Mouse (Mus musculus) inflammation-experienced regulatory T-cells (primary cell): ENCODE results near the gene Hist1h2an. TPM values are rescaled to one million over a fixed set of nuclear protein-coding genes. Genes with fewer than 3 reads are reported as not detected.

Source experiments
- polyA plus RNA-seq, 2 experiments: library from polyadenylated mRNA; unstranded; fragments of 100-300 nt; shearing (Covaris generic); gene quantifications; one replicate each; pipeline ENCODE4 v1.2.1; 2017

Hist1h2an gene
- polyA plus RNA-seq: 1 to 10 TPM; 2.5 to 3.2 TPM

DNA sequence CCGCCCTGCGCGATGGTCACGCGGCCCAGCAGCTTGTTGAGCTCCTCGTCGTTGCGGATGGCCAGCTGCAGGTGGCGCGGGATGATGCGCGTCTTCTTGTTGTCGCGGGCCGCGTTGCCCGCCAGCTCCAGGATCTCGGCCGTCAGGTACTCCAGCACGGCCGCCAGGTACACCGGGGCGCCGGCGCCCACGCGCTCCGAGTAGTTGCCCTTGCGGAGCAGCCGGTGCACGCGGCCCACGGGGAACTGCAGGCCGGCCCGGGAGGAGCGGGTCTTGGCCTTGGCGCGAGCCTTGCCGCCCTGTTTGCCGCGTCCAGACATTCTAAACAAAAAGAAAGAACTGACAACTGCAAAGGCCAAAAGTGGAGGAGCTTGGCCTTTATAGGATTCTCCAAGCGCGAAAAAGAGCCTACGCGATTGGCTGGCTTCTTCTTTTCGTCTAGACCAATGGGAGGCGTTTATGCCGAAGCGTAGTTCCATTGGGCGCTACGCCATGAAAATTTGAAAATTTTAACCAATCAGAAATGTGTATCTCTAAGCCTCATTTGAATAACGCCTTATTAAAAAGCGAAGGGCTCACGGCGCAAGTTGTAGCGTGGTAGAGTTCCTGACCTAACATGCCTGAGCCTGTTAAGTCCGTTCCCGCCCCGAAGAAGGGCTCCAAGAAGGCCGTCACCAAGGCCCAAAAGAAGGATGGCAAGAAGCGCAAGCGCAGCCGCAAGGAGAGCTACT lies at the start of gene Hist1h2an, which contains the start of gene Hist1h2bp:
Gene Hist1h2an, minus strand, starts transcription at position 320 of the 731 bp plus-strand sequence.
Gene Hist1h2bp, plus strand, starts transcription at position 563 of the 731 bp plus-strand sequence.

GRCm38 (mm10) chr13:21833461-21833860 lies 46.4 kb upstream of the Hist1h2an start, which contains the start of the genes Hist1h2ap and Hist1h2br:
TSS of gene Hist1h2ap (minus strand) at chr13:21833507.
TSS of gene Hist1h2br (plus strand) at chr13:21833743.

DNA sequence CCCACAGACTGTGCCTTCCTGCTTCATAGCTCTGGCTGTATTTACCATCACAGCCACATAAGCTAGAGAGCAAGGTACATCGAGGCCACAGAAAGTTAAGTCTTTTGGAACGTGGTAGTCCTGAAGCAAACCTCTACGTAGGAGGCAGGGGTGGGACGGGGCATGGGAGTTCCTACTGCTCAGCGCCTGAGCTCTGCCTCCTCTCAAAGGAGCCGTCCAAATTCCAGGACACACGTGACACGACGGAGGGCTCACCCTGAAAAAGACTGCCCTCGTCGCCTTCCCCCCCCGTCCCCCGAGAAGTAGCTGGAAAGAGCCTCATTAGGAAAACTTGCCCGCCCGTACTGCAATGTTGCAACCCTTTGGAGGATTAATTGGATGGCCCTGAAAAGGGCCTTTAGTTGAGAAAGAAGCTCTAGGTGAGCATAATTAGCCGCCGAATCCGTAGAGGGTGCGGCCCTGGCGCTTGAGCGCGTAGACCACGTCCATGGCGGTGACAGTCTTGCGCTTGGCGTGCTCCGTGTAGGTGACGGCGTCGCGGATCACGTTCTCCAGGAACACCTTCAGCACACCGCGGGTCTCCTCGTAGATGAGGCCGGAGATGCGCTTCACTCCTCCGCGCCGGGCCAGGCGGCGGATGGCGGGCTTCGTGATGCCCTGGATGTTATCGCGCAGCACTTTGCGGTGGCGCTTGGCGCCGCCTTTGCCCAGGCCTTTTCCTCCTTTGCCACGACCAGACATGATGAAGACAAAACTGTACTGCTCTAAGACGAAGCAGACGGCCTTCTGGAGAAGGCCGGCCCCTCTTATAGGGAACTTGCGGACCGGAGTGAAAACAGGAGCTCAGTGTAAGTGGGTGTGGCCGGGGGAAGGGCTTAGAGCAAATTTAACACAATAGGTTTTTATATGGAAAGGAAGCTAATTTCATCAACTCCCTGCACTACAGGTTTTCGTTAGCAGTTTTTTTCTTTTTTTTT lies 44.7 kb upstream of the Hist1h2an start, which contains the start of gene Hist1h4n:
Gene Hist1h4n, minus strand, starts transcription at position 779 of the 977 bp plus-strand sequence.

DNA sequence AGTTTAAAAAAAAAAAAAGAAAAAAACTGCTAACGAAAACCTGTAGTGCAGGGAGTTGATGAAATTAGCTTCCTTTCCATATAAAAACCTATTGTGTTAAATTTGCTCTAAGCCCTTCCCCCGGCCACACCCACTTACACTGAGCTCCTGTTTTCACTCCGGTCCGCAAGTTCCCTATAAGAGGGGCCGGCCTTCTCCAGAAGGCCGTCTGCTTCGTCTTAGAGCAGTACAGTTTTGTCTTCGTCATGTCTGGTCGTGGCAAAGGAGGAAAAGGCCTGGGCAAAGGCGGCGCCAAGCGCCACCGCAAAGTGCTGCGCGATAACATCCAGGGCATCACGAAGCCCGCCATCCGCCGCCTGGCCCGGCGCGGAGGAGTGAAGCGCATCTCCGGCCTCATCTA lies 24.5 kb upstream of the Hist1h2an start, which contains the start of gene Hist1h4m:
Gene Hist1h4m, plus strand, starts transcription at position 208 of the 400 bp plus-strand sequence.

DNA sequence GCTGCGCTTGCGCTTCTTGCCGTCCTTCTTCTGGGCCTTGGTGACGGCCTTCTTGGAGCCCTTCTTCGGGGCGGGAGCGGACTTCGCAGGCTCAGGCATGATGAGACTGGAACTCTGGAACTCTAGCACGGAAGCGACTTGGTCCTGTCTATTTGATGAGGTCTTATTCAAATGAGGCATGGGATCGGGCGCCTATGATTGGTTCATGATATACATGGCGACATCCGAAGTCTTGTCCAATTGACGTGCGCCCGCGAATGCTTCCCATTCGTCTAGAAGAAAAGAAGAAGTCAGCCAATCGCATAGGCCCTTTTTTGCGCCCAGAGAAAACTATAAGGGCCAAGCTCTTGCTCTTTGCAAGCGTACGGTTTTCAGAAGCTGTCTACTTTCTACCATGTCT lies 23.1 kb upstream of the Hist1h2an start, which contains the start of the genes Hist1h2bq and Hist1h2ao:
Gene Hist1h2bq, minus strand, starts transcription at position 125 of the 400 bp plus-strand sequence.
Gene Hist1h2ao, plus strand, starts transcription at position 393 of the 400 bp plus-strand sequence.

GRCm38 (mm10) chr13:21783255-21783617 lies 3.8 kb downstream of the Hist1h2an start, which contains the start of gene Hist1h3i:
TSS of gene Hist1h3i (minus strand) at chr13:21783370.

DNA sequence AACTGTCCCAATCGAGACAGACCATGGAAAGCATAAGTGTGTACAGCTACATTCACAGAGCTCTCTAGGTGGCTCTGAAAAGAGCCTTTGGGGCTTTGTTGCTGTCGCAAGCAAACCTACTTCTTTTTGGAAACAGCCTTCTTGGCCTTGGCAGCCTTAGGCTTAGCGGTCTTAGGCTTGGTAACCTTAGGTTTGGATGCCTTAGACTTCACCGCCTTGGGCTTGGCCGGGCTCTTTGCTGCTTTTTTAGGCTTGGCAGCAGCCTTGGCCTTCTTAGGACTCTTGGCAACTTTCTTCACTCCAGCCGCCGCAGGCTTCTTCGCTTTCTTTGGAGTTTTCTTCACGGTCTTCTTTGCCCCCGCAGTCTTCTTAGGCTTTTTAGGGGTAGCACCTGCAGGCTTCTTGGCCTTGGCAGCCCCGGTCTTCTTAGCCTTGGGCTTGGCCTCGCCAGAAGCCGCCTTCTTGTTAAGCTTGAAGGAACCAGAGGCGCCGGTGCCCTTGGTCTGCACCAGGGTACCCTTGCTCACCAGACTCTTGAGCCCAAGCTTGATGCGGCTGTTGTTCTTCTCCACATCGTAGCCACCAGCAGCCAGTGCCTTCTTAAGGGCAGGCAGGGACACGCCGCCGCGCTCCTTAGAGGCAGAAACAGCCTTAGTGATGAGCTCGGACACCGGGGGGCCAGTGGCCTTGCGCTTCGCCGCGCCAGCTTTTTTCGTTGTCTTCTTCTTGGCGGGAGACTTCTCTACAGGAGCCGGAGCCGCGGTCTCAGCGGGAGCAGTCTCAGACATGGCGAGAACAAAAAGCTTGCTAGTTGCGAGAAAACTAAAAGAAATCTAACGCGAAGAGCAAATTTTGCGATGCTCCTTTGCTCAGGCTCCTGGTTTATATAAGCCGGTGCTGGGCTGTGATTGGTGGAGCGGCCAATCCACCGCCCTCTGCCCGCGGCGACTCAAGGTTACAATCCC lies 7.0 kb downstream of the Hist1h2an start, which contains the start of gene Hist1h1b:
Gene Hist1h1b, minus strand, starts transcription at position 859 of the 965 bp plus-strand sequence.

DNA sequence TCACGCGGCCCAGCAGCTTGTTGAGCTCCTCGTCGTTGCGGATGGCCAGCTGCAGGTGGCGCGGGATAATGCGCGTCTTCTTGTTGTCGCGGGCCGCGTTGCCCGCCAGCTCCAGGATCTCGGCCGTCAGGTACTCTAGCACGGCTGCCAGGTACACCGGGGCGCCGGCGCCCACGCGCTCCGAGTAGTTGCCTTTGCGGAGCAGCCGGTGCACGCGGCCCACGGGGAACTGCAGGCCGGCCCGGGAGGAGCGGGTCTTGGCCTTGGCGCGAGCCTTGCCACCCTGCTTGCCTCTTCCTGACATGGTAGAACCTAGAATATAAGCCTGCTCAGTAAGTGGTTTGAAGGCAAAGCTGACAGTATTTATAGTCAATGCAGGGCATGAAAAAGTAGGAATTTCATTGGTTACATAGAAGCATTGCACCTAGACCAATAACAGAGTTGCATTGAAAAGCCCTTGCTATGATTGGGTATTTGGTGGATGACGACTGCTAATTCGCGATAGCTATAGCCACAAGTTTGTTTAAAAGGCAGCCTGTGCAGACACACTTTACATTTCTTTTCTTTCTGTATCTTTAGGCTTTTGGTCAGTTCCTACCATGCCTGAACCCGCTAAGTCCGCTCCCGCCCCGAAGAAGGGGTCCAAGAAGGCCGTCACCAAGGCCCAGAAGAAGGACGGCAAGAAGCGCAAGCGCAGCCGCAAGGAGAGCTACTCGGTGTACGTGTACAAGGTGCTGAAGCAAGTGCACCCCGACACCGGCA lies 33.3 kb downstream of the Hist1h2an start, which contains the start of the genes Hist1h2ak and Hist1h2bn:
Gene Hist1h2ak, minus strand, starts transcription at position 304 of the 762 bp plus-strand sequence.
Gene Hist1h2bn, plus strand, starts transcription at position 600 of the 762 bp plus-strand sequence.

GRCm38 (mm10) chr13:21750159-21751017 lies 36.6 kb downstream of the Hist1h2an start, which contains the start of gene Hist1h4k:
TSS of gene Hist1h4k (minus strand) at chr13:21750505.

Other genes with a start within 250 kb of the Hist1h2an start
- not detected for gene Olfr1366, start 244.4 kb downstream of the Hist1h2an start, polyA plus RNA-seq
- gene Olfr1535, start 227.3 kb downstream of the Hist1h2an start, polyA plus RNA-seq: 1 to 10 TPM in 1 of 2 experiments, under 1 TPM in 1; 0.95 to 2.1 TPM
- not detected for gene Olfr1364, start 205.5 kb downstream of the Hist1h2an start, polyA plus RNA-seq
- gene Olfr1362, start 173.2 kb downstream of the Hist1h2an start, polyA plus RNA-seq: not detected
- not detected for gene Olfr11, start 144.7 kb downstream of the Hist1h2an start, polyA plus RNA-seq
- gene Olfr1361, start 123.8 kb downstream of the Hist1h2an start, polyA plus RNA-seq: under 1 TPM in 1 of 2 experiments, not detected in 1; 0.60 TPM
- gene Olfr1360, start 109.8 kb downstream of the Hist1h2an start, polyA plus RNA-seq: under 1 TPM in 1 of 2 experiments, not detected in 1; 0.21 TPM
- under 1 TPM in 1 of 2 experiments, not detected in 1; 0.71 TPM for gene Olfr1359, start 89.1 kb downstream of the Hist1h2an start, polyA plus RNA-seq
- 1 to 10 TPM in 1 of 2 experiments, not detected in 1; 1.4 TPM for gene Hist1h2bl, start 71.1 kb downstream of the Hist1h2an start, polyA plus RNA-seq
- 10 to 100 TPM; 14.1 to 15.1 TPM for gene Hist1h2ai, start 70.8 kb downstream of the Hist1h2an start, polyA plus RNA-seq
- gene Hist1h3h, start 69.6 kb downstream of the Hist1h2an start, polyA plus RNA-seq: 1 to 10 TPM; 1.7 to 2.2 TPM
- gene Hist1h2bm, start 65.2 kb downstream of the Hist1h2an start, polyA plus RNA-seq: not detected
- gene Hist1h4j, start 52.2 kb downstream of the Hist1h2an start, polyA plus RNA-seq: under 1 TPM in 1 of 2 experiments, not detected in 1; 0.34 TPM
- gene Hist1h4k, start 36.7 kb downstream of the Hist1h2an start, polyA plus RNA-seq: 10 to 100 TPM in 1 of 2 experiments, 1 to 10 TPM in 1; 4.7 to 30.8 TPM
- 1 to 10 TPM; 2.4 to 8.2 TPM for gene Hist1h2ak, start 33.4 kb downstream of the Hist1h2an start, polyA plus RNA-seq
- 1 to 10 TPM; 3.2 to 5.7 TPM for gene Hist1h2bn, start 33.1 kb downstream of the Hist1h2an start, polyA plus RNA-seq
- 1 to 10 TPM; 2.0 to 3.3 TPM for gene Hist1h1b, start 6.6 kb downstream of the Hist1h2an start, polyA plus RNA-seq
- gene Hist1h3i, start 3.8 kb downstream of the Hist1h2an start, polyA plus RNA-seq: 1 to 10 TPM in 1 of 2 experiments, not detected in 1; 1.5 TPM
- gene Hist1h2bp, start 243 bp upstream of the Hist1h2an start, polyA plus RNA-seq: 1 to 10 TPM in 1 of 2 experiments, not detected in 1; 1.6 TPM
- 10 to 100 TPM in 1 of 2 experiments, 1 to 10 TPM in 1; 7.5 to 13.4 TPM for gene Hist1h2bq, start 23.0 kb upstream of the Hist1h2an start, polyA plus RNA-seq
- not detected for gene Hist1h2ao, start 23.2 kb upstream of the Hist1h2an start, polyA plus RNA-seq
- 10 to 100 TPM; 42.5 to 43.7 TPM for gene Hist1h4m, start 24.5 kb upstream of the Hist1h2an start, polyA plus RNA-seq
- gene Hist1h4n, start 45.0 kb upstream of the Hist1h2an start, polyA plus RNA-seq: 10 to 100 TPM; 22.4 to 34.7 TPM
- 100 to 1,000 TPM; 128 to 153 TPM for gene Hist1h2ap, start 46.3 kb upstream of the Hist1h2an start, polyA plus RNA-seq
- gene Hist1h2br, start 46.5 kb upstream of the Hist1h2an start, polyA plus RNA-seq: 10 to 100 TPM in 1 of 2 experiments, 1 to 10 TPM in 1; 7.3 to 14.5 TPM
- gene Zfp184, start 157.9 kb upstream of the Hist1h2an start, polyA plus RNA-seq: under 1 TPM in 1 of 2 experiments, not detected in 1; 0.36 TPM
- not detected for gene Pom121l2, start 194.0 kb upstream of the Hist1h2an start, polyA plus RNA-seq
- gene Prss16, start 222.5 kb upstream of the Hist1h2an start, polyA plus RNA-seq: 1 to 10 TPM in 1 of 2 experiments, under 1 TPM in 1; 0.16 to 1.4 TPM
- under 1 TPM in 1 of 2 experiments, not detected in 1; 0.83 TPM for gene Hist1h2ah, start 248.3 kb upstream of the Hist1h2an start, polyA plus RNA-seq
- under 1 TPM in 1 of 2 experiments, not detected in 1; 0.48 TPM for gene Hist1h2bk, start 248.7 kb upstream of the Hist1h2an start, polyA plus RNA-seq